Mouse (Mus musculus) ES-E14 (cell line): Measurements from ENCODE around the gene Tpte. TPM values are rescaled to one million over a fixed set of nuclear protein-coding genes. Genes with fewer than 3 reads are reported as not detected.

Experiments
- DNase-seq: peaks from one replicate; pipeline ENCODE4 v3.0.0-alpha.2; 2013; ENCODE audit warnings: low read depth, low spot score
- H3K27ac ChIP-seq: 2 replicates; pipeline ENCODE4 v1.5.1; 2012; ENCODE audit warnings: low read depth, mild to moderate bottlenecking, low read length, moderate library complexity, mixed read lengths; ENCODE audit not compliant: poor library complexity, insufficient read depth, severe bottlenecking
- H3K36me3 ChIP-seq: 2 replicates; pipeline ENCODE4 v1.6.1; 2012; ENCODE audit warnings: mild to moderate bottlenecking, low read length, moderate library complexity, mixed read lengths; ENCODE audit not compliant: control insufficient read depth, poor library complexity, insufficient read depth, severe bottlenecking
- H3K4me1 ChIP-seq, 2 experiments: fragments of 150-350 bp in 1 of 2; sonication (generic) in 1 of 2; 2 replicates each; pipeline ENCODE4 v1.6.1; 2012; ENCODE audit warnings: low read length in 2 of 2, mild to moderate bottlenecking in 1 of 2, mixed read lengths in 1 of 2; ENCODE audit not compliant: control insufficient read depth in 2 of 2, insufficient read depth in 2 of 2, poor library complexity in 1 of 2
- H3K4me3 ChIP-seq, 2 experiments: fragments of 150-350 bp in 1 of 2; sonication (generic) in 1 of 2; 2 replicates each; pipeline ENCODE4 v1.5.1; 2012; ENCODE audit warnings: low read length in 2 of 2, low read depth in 1 of 2, mild to moderate bottlenecking in 1 of 2, mixed read lengths in 1 of 2; ENCODE audit not compliant: insufficient read depth in 1 of 2, poor library complexity in 1 of 2, severe bottlenecking in 1 of 2
- H3K9ac ChIP-seq: 2 replicates; pipeline ENCODE4 v1.6.1; 2012; ENCODE audit warnings: low read depth, mild to moderate bottlenecking, low read length, mixed read lengths; ENCODE audit not compliant: poor library complexity, insufficient read depth, severe bottlenecking
- H3K9me3 ChIP-seq: fragments of 150-350 bp; sonication (generic); 2 replicates; pipeline ENCODE4 v1.6.1; 2012; ENCODE audit warnings: low read depth, mild to moderate bottlenecking, low read length; ENCODE audit not compliant: control insufficient read depth, insufficient read depth
- CHD2 ChIP-seq: IDR thresholded peaks from 2 replicates; pipeline ENCODE4 v1.6.1; 2014; ENCODE audit warnings: mild to moderate bottlenecking, low read depth, low read length, inconsistent platforms
- HCFC1 ChIP-seq: IDR thresholded peaks from 2 replicates; pipeline ENCODE4 v1.6.1; 2012; ENCODE audit warnings: low read length, inconsistent platforms, borderline replicate concordance; ENCODE audit not compliant: insufficient read depth
- MAFK ChIP-seq: IDR thresholded peaks from 2 replicates; pipeline ENCODE4 v1.6.1; 2014; ENCODE audit warnings: mild to moderate bottlenecking, low read depth, low read length, inconsistent platforms; ENCODE audit not compliant: insufficient read depth
- ZC3H11A ChIP-seq: IDR thresholded peaks from 2 replicates; pipeline ENCODE4 v1.6.1; 2012; ENCODE audit warnings: low read depth, mild to moderate bottlenecking, inconsistent platforms, low read length, borderline replicate concordance
- ZNF384 ChIP-seq: IDR thresholded peaks from 2 replicates; pipeline ENCODE4 v1.6.1; 2012; ENCODE audit warnings: low read depth, low read length, inconsistent platforms
- in situ Hi-C, 2 experiments: fragments of 600-800 bp; cut with MboI; formaldehyde crosslinking; loops; one replicate each; pipeline ENCODE4 v1.15.1; 2025; ENCODE audit warnings: low sequenced_read_pairs in 2 of 2, inconsistent platforms in 1 of 2; ENCODE audit not compliant: unreplicated experiment in 2 of 2
- total RNA-seq: library from RNA; depleted of rRNA; stranded (reverse); fragments of 300-350 nt; gene quantifications from 2 replicates; pipeline ENCODE4 v1.2.3, GENCODE M21; 2012

Tpte gene
- total RNA-seq, 1 experiment: not detected

- Histone ChIP-seq H3K4me1 (peaks cover 0 to 3% of the 10 kb centered on the region in 2 experiments; a peak in 1 of 4 replicates), H3K9ac (no peak overlapping the region), H3K36me3 (no peaks in the 10 kb centered on the region; the same call in 1 of the 2 replicates), H3K4me3 (peak overlapping the region; percentile 21 to 27; a peak in 2 of 4 replicates), H3K27ac (no peak overlapping the region), H3K9me3 (no peaks in the 10 kb centered on the region)
- no peak for DNase-seq
- TF ChIP-seq MAFK (no peak), CHD2 (no peak), ZNF384 (no peak), HCFC1 (no peak), ZC3H11A (no peak)
- in situ Hi-C loops: no loop called here
Measured at GRCm38 (mm10) chr8:22258946-22259450, 24.2 kb upstream of the Tpte start.

DNA sequence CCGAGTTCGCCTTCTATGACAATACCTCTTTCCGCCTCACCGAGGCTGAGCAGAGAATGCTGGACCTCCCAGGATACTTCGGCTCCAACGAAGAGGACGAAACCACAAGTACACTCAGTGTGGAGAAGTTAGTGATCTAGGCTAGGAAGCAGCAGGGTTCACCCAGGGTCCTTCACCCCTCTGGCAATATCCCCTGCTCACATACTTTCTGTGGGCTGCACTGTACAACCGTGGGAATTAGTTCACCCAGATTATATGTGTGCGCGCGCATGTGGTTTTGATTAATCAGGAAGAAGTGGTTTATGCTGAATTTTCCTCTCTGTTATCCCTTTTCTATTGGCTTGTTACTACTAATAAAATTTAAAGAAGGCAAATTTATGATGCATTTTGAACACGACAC lies 23.7 kb upstream of the Tpte start:
- H3K36me3 ChIP-seq: no peaks in the 10 kb centered on the region; the same call in 1 of the 2 replicates
- H3K9me3 ChIP-seq: no peaks in the 10 kb centered on the region
- H3K27ac ChIP-seq: no peak overlapping the region
- H3K4me3 ChIP-seq: peak overlapping the region in 1 of 2 experiments; percentile 27; a peak in 1 of 4 replicates
- no peak for TF ChIP-seq HCFC1
- TF ChIP-seq MAFK: no peak
- TF ChIP-seq ZC3H11A: no peak
- no peak for TF ChIP-seq CHD2
- no peak for TF ChIP-seq ZNF384
- H3K9ac ChIP-seq: no peak overlapping the region
- in situ Hi-C loops: no loop called here
- peaks cover 0 to 3% of the 10 kb centered on the region in 2 experiments; a peak in 1 of 4 replicates for H3K4me1 ChIP-seq
- DNase-seq: no peak

- Histone ChIP-seq H3K27ac (no peak overlapping the region), H3K36me3 (no peaks in the 10 kb centered on the region; the same call in 1 of the 2 replicates), H3K9ac (no peak overlapping the region), H3K9me3 (no peaks in the 10 kb centered on the region), H3K4me1 (peaks cover 0 to 3% of the 10 kb centered on the region in 2 experiments; a peak in 1 of 4 replicates), H3K4me3 (no peak overlapping the region)
- in situ Hi-C loops: no loop called here
- no peak for DNase-seq
- no peak for TF ChIP-seq HCFC1
- no peak for TF ChIP-seq MAFK
- no peak for TF ChIP-seq CHD2
- no peak for TF ChIP-seq ZNF384
- no peak for TF ChIP-seq ZC3H11A
Measured at GRCm38 (mm10) chr8:22260091-22260722, 23.0 kb upstream of the Tpte start.

DNA sequence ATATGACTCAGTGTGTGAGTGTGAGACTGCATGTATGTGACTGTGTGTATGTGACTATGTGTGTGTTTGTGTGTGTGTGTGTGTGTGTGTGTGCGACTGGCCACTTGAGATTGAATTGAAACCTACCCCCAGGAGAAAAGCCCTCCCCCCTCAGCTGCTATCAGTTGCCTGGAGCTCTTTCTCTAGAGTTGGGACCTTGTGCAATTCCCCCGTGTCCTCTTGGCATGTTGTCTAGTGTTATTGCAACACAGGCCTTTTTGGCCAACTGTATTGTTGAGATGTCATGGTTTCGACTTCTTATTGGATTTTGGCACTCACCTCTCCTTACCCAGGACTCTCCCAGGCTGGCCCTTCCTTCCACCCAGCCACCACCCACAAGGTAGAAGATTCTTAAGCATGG lies 21.0 kb upstream of the Tpte start:
- in situ Hi-C loops: no loop called here

More for the DNA sequence above, 21.0 kb upstream of the Tpte start:
- Histone ChIP-seq H3K27ac (no peak overlapping the region), H3K4me1 (peaks cover 0 to 3% of the 10 kb centered on the region in 2 experiments; a peak in 1 of 4 replicates), H3K36me3 (no peaks in the 10 kb centered on the region; the same call in 1 of the 2 replicates), H3K9me3 (no peaks in the 10 kb centered on the region), H3K4me3 (no peak overlapping the region), H3K9ac (no peak overlapping the region)
- TF ChIP-seq MAFK: no peak
- no peak for TF ChIP-seq ZC3H11A
- TF ChIP-seq CHD2: no peak
- TF ChIP-seq ZNF384: no peak
- no peak for TF ChIP-seq HCFC1
- DNase-seq: no peak
